Mouse (Mus musculus) midbrain, postnatal 0 days (tissue): ENCODE measurements around the gene Lrrc3. TPM values are rescaled to one million over a fixed set of nuclear protein-coding genes. Genes with fewer than 3 reads are reported as not detected.
"Not testable (repeated sequence)": the region's sequence is repeated elsewhere in the genome, so short reads cannot be mapped to it uniquely, and the experiment has no call there.

ENCODE experiments used
- ATAC-seq: fragments of 200-750 bp; cut with Nextera tagmentation; 2 replicates; pipeline ENCODE4 v1.8.0; 2017; ENCODE audit warnings: moderate number of reproducible peaks, mild to moderate bottlenecking, moderate TSS enrichment, moderate library complexity; ENCODE audit not compliant: low FRiP score
- DNase-seq: peaks from one replicate; pipeline ENCODE4 v3.0.0-alpha.2; 2015; ENCODE audit warnings: low spot score
- H3K27ac ChIP-seq: fragments of 300-500 bp; sonication (generic); 2 replicates; pipeline ENCODE4 v1.5.1; 2014; ENCODE audit warnings: low read depth, mild to moderate bottlenecking, low read length, mixed read lengths
- H3K27me3 ChIP-seq: fragments of 300-500 bp; sonication (generic); 2 replicates; pipeline ENCODE4 v1.6.1; 2014; ENCODE audit warnings: low read length, control low read depth, mixed read lengths; ENCODE audit not compliant: insufficient read depth
- H3K36me3 ChIP-seq: fragments of 300-500 bp; sonication (generic); 2 replicates; pipeline ENCODE4 v1.6.1; 2014; ENCODE audit warnings: low read length, control low read depth, mixed read lengths; ENCODE audit not compliant: insufficient read depth
- H3K4me1 ChIP-seq: fragments of 300-500 bp; sonication (generic); 2 replicates; pipeline ENCODE4 v1.6.1; 2014; ENCODE audit warnings: mild to moderate bottlenecking, control low read depth, antibody characterized with exemption, low read length, mixed read lengths; ENCODE audit not compliant: insufficient read depth
- H3K4me2 ChIP-seq: fragments of 300-500 bp; sonication (generic); 2 replicates; pipeline ENCODE4 v1.6.1; 2014; ENCODE audit warnings: low read depth, mild to moderate bottlenecking, low read length, mixed read lengths; ENCODE audit not compliant: poor library complexity, severe bottlenecking
- H3K4me3 ChIP-seq: fragments of 300-500 bp; sonication (generic); 2 replicates; pipeline ENCODE4 v1.5.1; 2014; ENCODE audit warnings: low read depth, mild to moderate bottlenecking, low read length, moderate library complexity
- H3K9ac ChIP-seq: fragments of 300-500 bp; sonication (generic); replicated peaks from 2 replicates; pipeline ENCODE4 v1.6.1; 2014; ENCODE audit warnings: mild to moderate bottlenecking, low read length, moderate library complexity, mixed read lengths; ENCODE audit not compliant: poor library complexity, severe bottlenecking
- H3K9me3 ChIP-seq: fragments of 300-500 bp; sonication (generic); 2 replicates; pipeline ENCODE4 v1.6.1; 2016; ENCODE audit warnings: low read length, control low read depth
- CTCF ChIP-seq: IDR thresholded peaks from 2 replicates; pipeline ENCODE4 v1.5.1; 2016; ENCODE audit warnings: antibody characterized with exemption, mild to moderate bottlenecking
- WGBS: fragments of 180-500 bp; shearing (Covaris S2); extraction: QIAGEN DNeasy Blood & Tissue Kit; methylation state at CpG from one replicate; pipeline ENCODE4 v1.1.7; 2014; 5-methylcytosine and 5-hydroxymethylcytosine counted together
- polyA plus RNA-seq: library from polyadenylated mRNA; unstranded; fragments of >200 nt; fragmentation: Nextera tagmentation; extraction: Ambion mirVana; gene quantifications from 2 replicates; pipeline ENCODE4 v1.2.1, GENCODE M21; 2015
- total RNA-seq: library from RNA; depleted of rRNA; stranded (reverse); fragments of >200 nt; gene quantifications from 2 replicates; pipeline ENCODE4 v1.2.3, GENCODE M21; 2014; rRNA removed

Gene Lrrc3
- total RNA-seq (36.1 and 39.6 TPM in 2 replicates), polyA plus RNA-seq (29.7 and 29.9 TPM in 2 replicates)

DNA sequence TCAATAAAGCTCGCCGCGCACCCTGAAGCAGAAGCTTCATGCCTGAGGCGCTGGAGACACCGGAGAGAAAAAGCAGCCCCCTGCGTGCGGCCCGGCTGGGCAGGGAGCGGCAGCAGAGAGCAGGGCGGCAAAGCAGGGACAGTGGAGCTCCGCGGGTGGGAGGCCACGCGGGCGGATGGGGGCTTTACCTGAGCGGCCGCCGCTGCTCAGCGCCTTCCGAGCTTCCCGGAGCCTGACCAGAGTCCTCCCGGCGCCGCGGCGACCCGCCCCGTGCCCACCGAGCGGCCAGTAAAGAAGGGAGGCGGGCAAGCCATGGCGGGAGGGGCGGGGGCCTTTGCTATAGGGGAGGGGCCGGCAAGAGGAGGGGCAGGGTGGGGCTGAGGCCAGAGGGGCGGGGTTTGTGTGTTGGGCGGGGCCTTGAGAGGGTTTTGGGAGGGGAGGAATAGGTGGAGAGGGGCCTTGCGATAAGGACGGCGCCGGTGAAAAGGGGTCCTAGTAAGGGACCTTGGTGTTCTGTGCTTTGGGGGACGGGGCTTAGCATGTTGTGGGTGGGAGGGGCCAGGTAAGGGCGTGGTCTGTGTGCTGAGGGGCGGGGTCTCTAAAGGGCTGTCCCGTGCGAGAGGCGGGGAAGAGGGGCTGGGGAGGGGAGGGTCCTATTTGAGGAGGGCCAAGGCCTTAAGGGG, at the start of gene Lrrc3:
Gene Lrrc3 (minus strand): TSS at position 326 of the 683 bp plus-strand sequence.
- WGBS = under 1% methylated on average over 34 of the region's 46 CpGs
- TF ChIP-seq CTCF = peak; percentile 62

GRCm38 (mm10) chr10:77950468-77950867, 48.1 kb upstream of the Lrrc3 start:
- H3K27ac ChIP-seq, H3K9ac ChIP-seq, ATAC-seq, H3K9me3 ChIP-seq, H3K4me2 ChIP-seq, DNase-seq, H3K27me3 ChIP-seq, H3K4me3 ChIP-seq, H3K4me1 ChIP-seq, H3K36me3 ChIP-seq: not testable (repeated sequence)
- WGBS = 91% methylated on average over 8 of the region's 12 CpGs

More for the DNA sequence above, at the start of gene Lrrc3:
- ATAC-seq (peak; percentile 72), DNase-seq (peak; percentile 70)
- Histone ChIP-seq H3K36me3 (peaks cover 5% of the 10 kb centered on the region), H3K9ac (peak within 1 kb of the TSS; percentile 81), H3K27ac (peak within 1 kb of the TSS; percentile 80), H3K9me3 (no peaks in the 10 kb centered on the region), H3K4me3 (peak within 1 kb of the TSS; percentile 53), H3K27me3 (no peaks in the 10 kb centered on the region), H3K4me1 (peaks cover 7% of the 10 kb centered on the region; the same call in 1 of the 2 replicates), H3K4me2 (peak within 1 kb of the TSS; percentile 70)

- H3K36me3 ChIP-seq = 0 out of 2 replicates have a peak, but pooled peaks cover 5% of the 10 kb centered on the region
- no peak overlapping the region for H3K4me2 ChIP-seq
- H3K27ac ChIP-seq = no peak overlapping the region
- DNase-seq (no peak), ATAC-seq (no peak)
- no peaks in the 10 kb centered on the region for H3K9me3 ChIP-seq
- no peak overlapping the region for H3K9ac ChIP-seq
- WGBS = 77% methylated on average over 2 of the region's 2 CpGs
- H3K4me3 ChIP-seq = no peak overlapping the region
- H3K27me3 ChIP-seq = no peaks in the 10 kb centered on the region
- no peaks in the 10 kb centered on the region for H3K4me1 ChIP-seq
- no peak for TF ChIP-seq CTCF
Measured at GRCm38 (mm10) chr10:77939685-77940084, 37.3 kb upstream of the Lrrc3 start.

GRCm38 (mm10) chr10:77927375-77927774, 25.0 kb upstream of the Lrrc3 start:
- no peak for ATAC-seq
- WGBS = 90% methylated on average over 10 of the region's 10 CpGs

GRCm38 (mm10) chr10:77926140-77926539, 23.8 kb upstream of the Lrrc3 start:
- peak; percentile 59 for TF ChIP-seq CTCF
- ATAC-seq (no peak), DNase-seq (no peak)
- Histone ChIP-seq H3K27me3 (no peaks in the 10 kb centered on the region), H3K4me2 (no peak overlapping the region), H3K4me1 (no peaks in the 10 kb centered on the region), H3K9ac (no peak overlapping the region), H3K4me3 (no peak overlapping the region), H3K36me3 (no peaks in the 10 kb centered on the region), H3K27ac (no peak overlapping the region), H3K9me3 (no peaks in the 10 kb centered on the region)
- 45% methylated on average over 7 of the region's 7 CpGs for WGBS

More at GRCm38 (mm10) chr10:77927375-77927774, 25.0 kb upstream of the Lrrc3 start:
- no peak for DNase-seq
- Histone ChIP-seq H3K27ac (no peak overlapping the region), H3K27me3 (no peaks in the 10 kb centered on the region), H3K36me3 (no peaks in the 10 kb centered on the region), H3K9me3 (no peaks in the 10 kb centered on the region), H3K9ac (no peak overlapping the region), H3K4me1 (no peaks in the 10 kb centered on the region), H3K4me3 (no peak overlapping the region), H3K4me2 (no peak overlapping the region)
- TF ChIP-seq CTCF = no peak

DNA sequence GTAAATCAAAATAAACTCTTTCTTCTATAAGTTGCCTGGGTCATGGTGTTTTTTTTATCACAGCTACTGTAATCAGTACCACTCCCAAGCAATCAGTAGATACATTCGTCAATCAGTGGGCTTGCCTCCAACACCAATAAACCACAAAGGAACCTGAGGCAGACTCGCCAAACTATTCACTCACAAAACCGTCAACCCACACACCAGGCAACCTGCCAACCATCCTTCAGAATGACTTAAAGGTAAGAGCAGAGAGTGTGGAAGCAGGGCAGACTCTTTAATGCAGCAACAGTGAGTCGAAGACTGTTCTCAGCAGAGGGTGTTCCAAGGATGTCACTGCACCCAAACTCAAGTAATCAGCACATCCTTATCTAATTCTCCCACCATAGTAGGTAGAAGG, 20.3 kb upstream of the Lrrc3 start:
- 86% methylated on average over 4 of the region's 4 CpGs for WGBS

More for the DNA sequence above, 20.3 kb upstream of the Lrrc3 start:
- H3K4me3 ChIP-seq = no peak overlapping the region
- H3K27ac ChIP-seq = no peak overlapping the region
- no peak for ATAC-seq
- H3K9ac ChIP-seq = no peak overlapping the region
- H3K36me3 ChIP-seq = no peaks in the 10 kb centered on the region
- H3K27me3 ChIP-seq = no peaks in the 10 kb centered on the region
- H3K4me1 ChIP-seq = no peaks in the 10 kb centered on the region
- TF ChIP-seq CTCF = no peak
- no peak for DNase-seq
- H3K4me2 ChIP-seq = no peak overlapping the region
- H3K9me3 ChIP-seq = no peaks in the 10 kb centered on the region
